Mouse (Mus musculus) hematopoietic stem cell, adult 5-6 weeks (primary cell): ENCODE results near the gene Pex16. TPM values are rescaled to one million over a fixed set of nuclear protein-coding genes. Genes with fewer than 3 reads are reported as not detected.
A peak's percentile ranks its signal among the peaks of the same experiment; 100 is the strongest.

ENCODE experiments used
- ATAC-seq, 2 experiments: fragments of 125-278 bp in 1 of 2; replicated peaks in 1 of 2; 2 replicates each; pipeline ENCODE4 v1.8.0; 2016 to 2017; ENCODE audit warnings: inconsistent platforms in 2 of 2, mild to moderate bottlenecking in 2 of 2, moderate number of reproducible peaks in 2 of 2, low read depth in 1 of 2, moderate TSS enrichment in 1 of 2; ENCODE audit not compliant: low FRiP score in 2 of 2, poor library complexity in 2 of 2, severe bottlenecking in 2 of 2, insufficient read depth in 1 of 2, low TSS enrichment in 1 of 2
- total RNA-seq: library from RNA; stranded (forward); fragments of 172-1452, 232-1000 nt; gene quantifications from 2 replicates; pipeline ENCODE4 v1.2.3, GENCODE M21; 2017

Gene Pex16
- 16.1 and 23.6 TPM in 2 replicates for total RNA-seq

GRCm38 (mm10) chr2:92374514-92374913 is at the start of gene Pex16, which contains the start of gene Large2:
TSS of gene Pex16 (plus strand) at chr2:92374676.
TSS of gene Large2 (minus strand) at chr2:92374869.
- peak; percentile 30 to 38 for ATAC-seq

DNA sequence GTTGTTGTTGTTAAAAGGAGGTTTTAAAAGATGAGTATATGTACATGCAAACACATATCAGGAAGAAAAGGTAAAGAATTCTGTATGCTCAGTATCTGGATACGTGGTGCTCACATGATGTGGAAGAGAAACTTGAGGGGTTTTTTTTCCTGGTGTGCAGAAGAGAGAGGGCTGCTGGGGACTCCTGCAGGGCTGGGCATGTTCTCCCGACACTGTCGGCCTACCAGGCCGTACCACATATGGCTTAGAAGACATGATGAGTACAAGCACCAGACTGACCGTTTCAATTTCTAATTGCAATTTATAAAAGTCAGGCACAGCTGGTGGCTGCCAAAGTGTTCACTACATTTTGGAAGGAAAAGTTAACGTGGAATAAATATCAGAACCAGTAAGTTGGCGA is 48.8 kb upstream of the Pex16 start:
- ATAC-seq: no peak

GRCm38 (mm10) chr2:92326221-92326620 is 48.3 kb upstream of the Pex16 start:
- no peak for ATAC-seq

GRCm38 (mm10) chr2:92327601-92328000 is 46.9 kb upstream of the Pex16 start:
- ATAC-seq: no peak

- no peak for ATAC-seq
Observed at GRCm38 (mm10) chr2:92328206-92328605, 46.3 kb upstream of the Pex16 start.

DNA sequence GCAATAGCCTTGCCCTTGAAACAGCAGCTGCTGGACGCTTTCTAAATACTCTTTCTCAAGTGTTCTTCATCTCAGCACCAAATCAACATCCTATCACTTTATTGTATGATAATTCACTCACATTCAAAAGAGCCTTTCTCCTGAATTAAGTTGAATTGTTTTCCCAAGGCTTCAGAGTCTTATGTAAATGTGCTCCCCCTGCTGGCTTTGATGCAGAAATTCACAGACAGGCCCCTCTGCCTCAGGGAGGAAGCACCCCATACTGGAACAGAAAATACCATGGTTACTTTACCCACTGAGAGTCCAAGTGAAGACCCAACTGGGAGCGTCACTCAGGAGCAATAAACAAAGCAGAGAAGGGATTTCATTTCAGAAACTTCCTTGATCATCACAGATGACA is 43.6 kb upstream of the Pex16 start:
- ATAC-seq: peak in 1 of 2 experiments; percentile 66; a peak in 2 of 4 replicates

GRCm38 (mm10) chr2:92331410-92331809 is 43.1 kb upstream of the Pex16 start:
- ATAC-seq: no peak

GRCm38 (mm10) chr2:92331871-92332270 is 42.6 kb upstream of the Pex16 start:
- ATAC-seq: no peak

DNA sequence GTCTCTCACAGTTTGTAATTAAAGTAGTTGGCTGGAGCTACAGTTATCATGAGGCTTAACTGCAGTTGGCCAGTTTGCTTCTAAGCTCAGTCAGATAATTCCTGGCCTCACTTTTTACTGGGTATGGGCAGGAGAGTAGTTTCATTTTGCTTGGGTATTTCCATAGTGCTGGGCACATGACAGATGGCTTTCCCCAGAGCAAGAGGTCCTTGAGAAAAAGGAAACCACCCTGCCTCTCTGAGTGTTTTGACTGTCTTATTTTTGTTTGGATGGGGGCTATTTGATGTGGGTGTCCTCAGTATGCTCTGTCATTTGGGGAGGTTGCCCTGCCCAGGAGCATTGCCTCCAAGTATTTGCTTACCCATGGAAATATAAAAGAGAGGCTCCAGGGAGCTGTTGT is 32.1 kb upstream of the Pex16 start:
- no peak for ATAC-seq

DNA sequence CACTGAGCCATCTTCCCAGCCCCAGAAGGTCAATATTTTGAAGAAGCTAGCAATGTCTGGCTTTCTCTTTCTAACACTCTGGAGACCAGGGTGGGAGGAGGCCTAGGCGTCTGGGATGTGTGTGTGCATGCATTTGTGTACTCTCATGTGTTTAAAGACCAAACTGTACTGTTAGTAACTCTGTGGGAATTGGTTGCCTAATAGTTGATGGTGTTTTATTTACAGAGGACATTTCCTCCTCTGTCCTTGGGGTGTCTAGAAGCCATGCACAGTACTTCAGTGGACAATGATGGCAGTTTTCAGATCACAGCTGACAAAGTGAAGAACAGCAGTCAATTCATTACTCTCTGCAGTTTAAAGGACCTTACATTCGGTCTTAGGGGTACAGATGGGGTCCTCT is 27.3 kb upstream of the Pex16 start:
- ATAC-seq: no peak

GRCm38 (mm10) chr2:92349589-92350425 is 24.7 kb upstream of the Pex16 start:
- ATAC-seq: no peak

GRCm38 (mm10) chr2:92350686-92351085 is 23.8 kb upstream of the Pex16 start:
- no peak for ATAC-seq

GRCm38 (mm10) chr2:92353402-92353801 is 21.1 kb upstream of the Pex16 start:
- no peak for ATAC-seq

GRCm38 (mm10) chr2:92354224-92354623 is 20.3 kb upstream of the Pex16 start:
- ATAC-seq: no peak

DNA sequence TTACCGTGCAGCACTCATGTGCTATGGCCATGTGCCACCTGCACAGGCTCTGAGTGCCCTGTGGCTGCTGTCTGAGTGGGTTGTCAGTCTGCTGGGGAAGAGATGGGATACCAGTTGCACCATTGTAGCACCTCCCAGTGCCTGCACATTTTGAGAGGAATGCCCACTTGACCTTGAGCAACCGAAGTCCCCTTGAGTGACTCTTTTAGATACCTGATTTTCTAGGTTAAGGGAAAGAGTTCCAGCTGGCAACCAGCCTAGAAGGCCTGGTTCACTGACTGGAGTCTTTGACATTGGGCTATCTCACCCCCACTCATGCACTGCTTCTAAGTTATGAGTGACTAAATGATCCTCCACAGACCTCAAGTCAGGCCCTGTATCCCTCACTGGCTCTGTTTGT is 15.2 kb upstream of the Pex16 start:
- ATAC-seq: no peak

GRCm38 (mm10) chr2:92360186-92360823 is 14.2 kb upstream of the Pex16 start:
- ATAC-seq: no peak

- no peak for ATAC-seq
Observed at GRCm38 (mm10) chr2:92360893-92361292, 13.6 kb upstream of the Pex16 start.

DNA sequence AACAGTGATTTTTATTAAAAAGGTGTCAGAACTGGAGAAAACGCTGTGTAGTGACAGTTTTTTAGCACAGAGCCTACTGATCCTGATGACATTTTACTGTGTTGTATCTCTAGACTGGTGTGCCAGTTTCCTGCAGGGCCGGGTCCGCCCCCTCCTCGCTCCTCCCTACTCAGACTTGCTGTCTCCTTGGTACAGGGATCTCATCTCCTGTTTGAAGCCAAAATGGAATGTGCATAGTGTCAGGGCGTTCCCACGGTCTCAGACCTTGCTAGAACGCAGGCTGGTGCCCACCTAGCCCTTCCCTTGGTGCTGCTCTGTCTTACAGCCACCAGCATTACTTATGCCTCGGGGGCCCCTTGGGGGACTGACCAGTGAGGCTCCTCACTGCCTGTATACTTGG is 12.7 kb upstream of the Pex16 start:
- no peak for ATAC-seq
